ENCODE assay signal across 18 mouse cellular contexts in the genomic region with DNA sequence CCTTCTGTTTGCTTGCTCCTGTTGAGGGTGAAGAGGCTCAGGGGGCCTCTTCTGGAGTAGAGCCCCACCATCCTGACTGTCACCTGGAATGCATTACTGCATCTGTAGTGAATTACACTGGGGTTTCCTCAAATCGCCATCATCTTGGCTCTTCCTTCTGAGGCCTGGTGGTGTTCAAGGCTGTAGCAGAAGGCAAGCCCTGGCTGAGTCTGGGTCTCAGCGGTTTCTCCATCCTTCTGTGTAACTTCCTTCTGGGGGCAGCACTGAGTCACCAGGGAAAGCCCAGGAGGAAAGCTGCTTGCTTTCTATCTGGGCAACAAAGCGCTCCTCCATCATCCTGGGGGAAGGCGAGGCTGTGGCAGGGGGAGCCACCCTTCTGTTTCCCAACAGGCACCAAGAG.
DNase-seq lines count a peak whose midpoint lies in the region; ATAC-seq and TF ChIP-seq lines count a peak whose summit lies in the region.
"Had no signal": no experiment of that assay in that cellular context is flagged by ENCODE, and none has a peak within 500 bp of the region (broad histone marks: within the 10 kb centered on the region; RNA-seq: fewer than 3 reads in every experiment).

No protein-coding gene starts in this region.

- no peaks in the 10 kb centered on the region for H3K36me3 ChIP-seq in lung, postnatal 0 days (ENCODE audit: insufficient read depth, low read length)
- no peaks in the 10 kb centered on the region for H3K36me3 ChIP-seq in embryonic facial prominence, embryonic 12.5 days
- H3K36me3 ChIP-seq in stomach, postnatal 0 days (ENCODE audit: control insufficient read depth, insufficient read depth, low read length) = no peaks in the 10 kb centered on the region
- H3K36me3 ChIP-seq: forebrain, embryonic 15.5 days; hindbrain, embryonic 15.5 days; kidney, embryonic 15.5 days; limb, embryonic 12.5 days; midbrain, embryonic 13.5 days had no signal

- no peak overlapping the region for H3K27ac ChIP-seq in lung, postnatal 0 days (ENCODE audit: low read length)
- H3K27ac ChIP-seq in embryonic facial prominence, embryonic 12.5 days = 0 out of 2 replicates have a peak overlapping the region, but pooled peaks have one; percentile 3
- no peak overlapping the region for H3K27ac ChIP-seq in stomach, postnatal 0 days (replicated peaks)
- H3K27ac ChIP-seq: forebrain, embryonic 15.5 days; gastrocnemius, adult 2 months; heart, adult 2 months; hindbrain, embryonic 15.5 days; kidney, embryonic 15.5 days; limb, embryonic 12.5 days; midbrain, embryonic 13.5 days had no signal

- no peak overlapping the region for H3K4me2 ChIP-seq in lung, postnatal 0 days (replicated peaks; ENCODE audit: low read depth, low read length)
- no peak overlapping the region for H3K4me2 ChIP-seq in embryonic facial prominence, embryonic 12.5 days (replicated peaks)
- no peak overlapping the region for H3K4me2 ChIP-seq in stomach, postnatal 0 days (replicated peaks; ENCODE audit: low read depth)
- H3K4me2 ChIP-seq: forebrain, embryonic 15.5 days; hindbrain, embryonic 15.5 days; kidney, embryonic 15.5 days; limb, embryonic 12.5 days; midbrain, embryonic 13.5 days had no signal

- peak; percentile 42 for TF ChIP-seq CTCF in lung, postnatal 0 days (IDR thresholded peaks at IDR 0.05)
- TF ChIP-seq CTCF in stomach, postnatal 0 days (IDR thresholded peaks at IDR 0.05; ENCODE audit: low read depth) = peak; percentile 46
- no peak for TF ChIP-seq CTCF in lung, adult 2 months (IDR thresholded peaks at IDR 0.05; ENCODE audit: insufficient read depth, low read length)

- ATAC-seq in CD4-positive, CD25-positive, alpha-beta regulatory T cell, adult 4 months = no peak
- no peak for ATAC-seq in lung, postnatal 0 days
- ATAC-seq in embryonic facial prominence, embryonic 12.5 days (ENCODE audit: insufficient number of reproducible peaks, insufficient read depth, low FRiP score, low TSS enrichment) = no peak
- no peak for ATAC-seq in stomach, postnatal 0 days (ENCODE audit: low FRiP score, low TSS enrichment)
- ATAC-seq: forebrain, embryonic 15.5 days; midbrain, embryonic 13.5 days had no signal

- DNase-seq in CD4-positive, CD25-positive, alpha-beta regulatory T cell, adult 2 months (ENCODE audit: low read depth, low spot score) = peak; percentile 16
- DNase-seq in lung, postnatal 0 days (ENCODE audit: low spot score) = no peak
- DNase-seq in lung, postnatal 10 days = no peak
- no peak for DNase-seq in stomach, postnatal 0 days (ENCODE audit: low spot score)
- DNase-seq in right cerebral cortex, adult 18-20 months = no peak
- no peak for DNase-seq in lung, adult 2 months
- DNase-seq: adrenal gland, postnatal 14 days; gastrocnemius, adult 2 months; heart, adult 2 months; right cerebral cortex, postnatal 4 days; thymus, postnatal 14 days had no signal

- no peak overlapping the region for H3K4me3 ChIP-seq in lung, postnatal 0 days (ENCODE audit: low read depth, low read length)
- no peak overlapping the region for H3K4me3 ChIP-seq in embryonic facial prominence, embryonic 12.5 days
- H3K4me3 ChIP-seq in stomach, postnatal 0 days (ENCODE audit: low read depth, low read length) = no peak overlapping the region
- H3K4me3 ChIP-seq in lung, adult 2 months (replicated peaks; ENCODE audit: extremely low read depth, low read depth, low read length) = no peak overlapping the region
- H3K4me3 ChIP-seq: forebrain, embryonic 15.5 days; gastrocnemius, adult 2 months; heart, adult 2 months; hindbrain, embryonic 15.5 days; kidney, embryonic 15.5 days; limb, embryonic 12.5 days; midbrain, embryonic 13.5 days had no signal

- TF ChIP-seq EP300 in lung, postnatal 0 days (IDR thresholded peaks at IDR 0.05) = no peak
- no peak for TF ChIP-seq EP300 in stomach, postnatal 0 days (optimal IDR thresholded peaks at IDR 0.05)

- H3K27me3 ChIP-seq in lung, postnatal 0 days (replicated peaks; ENCODE audit: insufficient read depth, low read length) = no peaks in the 10 kb centered on the region
- H3K27me3 ChIP-seq in embryonic facial prominence, embryonic 12.5 days = no peaks in the 10 kb centered on the region
- H3K27me3 ChIP-seq in stomach, postnatal 0 days (ENCODE audit: control insufficient read depth, insufficient read depth, low read length) = no peaks in the 10 kb centered on the region
- H3K27me3 ChIP-seq: forebrain, embryonic 15.5 days; hindbrain, embryonic 15.5 days; kidney, embryonic 15.5 days; limb, embryonic 12.5 days; midbrain, embryonic 13.5 days had no signal

- no peaks in the 10 kb centered on the region for H3K9me3 ChIP-seq in lung, postnatal 0 days (ENCODE audit: low read length)
- no peaks in the 10 kb centered on the region for H3K9me3 ChIP-seq in embryonic facial prominence, embryonic 12.5 days
- H3K9me3 ChIP-seq in stomach, postnatal 0 days (ENCODE audit: control insufficient read depth, low read length) = no peaks in the 10 kb centered on the region
- H3K9me3 ChIP-seq: forebrain, embryonic 15.5 days; hindbrain, embryonic 15.5 days; kidney, embryonic 15.5 days; limb, embryonic 12.5 days; midbrain, embryonic 13.5 days had no signal

- WGBS in lung, postnatal 0 days = 78% methylated on average over 4 of the region's 4 CpGs
- 53% methylated on average over 4 of the region's 4 CpGs for WGBS in embryonic facial prominence, embryonic 12.5 days
- 82% methylated on average over 4 of the region's 4 CpGs for WGBS in stomach, postnatal 0 days
- WGBS in lung, adult 2 months = 77% methylated on average over 4 of the region's 4 CpGs

- no peak for TF ChIP-seq POLR2A in lung, adult 2 months (IDR thresholded peaks at IDR 0.05; ENCODE audit: borderline replicate concordance, extremely low read depth, low read depth, low read length)

- no peaks in the 10 kb centered on the region for H3K4me1 ChIP-seq in lung, postnatal 0 days (ENCODE audit: insufficient read depth, low read depth, low read length)
- peaks cover 22% of the 10 kb centered on the region; the same call in 1 of the 2 replicates for H3K4me1 ChIP-seq in embryonic facial prominence, embryonic 12.5 days
- H3K4me1 ChIP-seq in stomach, postnatal 0 days (replicated peaks; ENCODE audit: control insufficient read depth, insufficient read depth) = no peaks in the 10 kb centered on the region
- H3K4me1 ChIP-seq in lung, adult 2 months (ENCODE audit: control insufficient read depth, insufficient read depth, low read length) = no peaks in the 10 kb centered on the region
- H3K4me1 ChIP-seq: forebrain, embryonic 15.5 days had no signal

- H3K9ac ChIP-seq in lung, postnatal 0 days (replicated peaks; ENCODE audit: low read depth) = no peak overlapping the region
- H3K9ac ChIP-seq in embryonic facial prominence, embryonic 12.5 days = no peak overlapping the region
- H3K9ac ChIP-seq in stomach, postnatal 0 days (ENCODE audit: low read length) = no peak overlapping the region
- H3K9ac ChIP-seq: forebrain, embryonic 15.5 days; hindbrain, embryonic 15.5 days; kidney, embryonic 15.5 days; limb, embryonic 12.5 days; midbrain, embryonic 13.5 days had no signal
